Mouse (Mus musculus) neural tube, postnatal 0 days (tissue): ENCODE data around the gene Gm9. TPM values are rescaled to one million over a fixed set of nuclear protein-coding genes. Genes with fewer than 3 reads are reported as not detected.

Experiments used
- polyA plus RNA-seq: library from polyadenylated mRNA; unstranded; fragments of >200 nt; fragmentation: Nextera tagmentation; extraction: Ambion mirVana; gene quantifications from 2 replicates; pipeline ENCODE4 v1.2.1, GENCODE M21; 2015

Gene Gm9
- polyA plus RNA-seq = not detected in 2 replicates

GRCm38 (mm10) chrX:37210941-37211340 is at the start of gene Gm9:
Gm9 (minus strand) TSS chrX:37211041.

GRCm38 (mm10) chrX:37249619-37250018 is 38.8 kb upstream of the Gm9 start, which contains the start of gene Rhox3a:
Rhox3a (plus strand) TSS chrX:37249919.

GRCm38 (mm10) chrX:37244676-37245075 is 33.8 kb upstream of the Gm9 start, which contains the start of gene Rhox2a:
Rhox2a (plus strand) TSS chrX:37244976.

GRCm38 (mm10) chrX:37222158-37222557 is 11.3 kb upstream of the Gm9 start, which contains the start of gene Rhox1:
Rhox1 (minus strand) TSS chrX:37222258.

GRCm38 (mm10) chrX:37191105-37191743 is 19.6 kb downstream of the Gm9 start, which contains the start of the genes Ndufa1 and Rnf113a1:
Ndufa1 (minus strand) TSS chrX:37191163.
Rnf113a1 (plus strand) TSS chrX:37191245.

GRCm38 (mm10) chrX:37168742-37169141 is 42.1 kb downstream of the Gm9 start, which contains the start of gene Akap14:
Akap14 (minus strand) TSS chrX:37168842.

Other genes starting within 250 kb of the Gm9 start
- 52.2 and 57.4 TPM in 2 replicates for gene Sept6, start 219.2 kb downstream of the Gm9 start, polyA plus RNA-seq
- gene Sowahd, start 162.2 kb downstream of the Gm9 start, polyA plus RNA-seq = 0.15 and 0.19 TPM in 2 replicates
- 301 and 383 TPM in 2 replicates for gene Rpl39, start 125.6 kb downstream of the Gm9 start, polyA plus RNA-seq
- 21.3 and 22.5 TPM in 2 replicates for gene Upf3b, start 100.7 kb downstream of the Gm9 start, polyA plus RNA-seq
- gene Nkap, start 84.2 kb downstream of the Gm9 start, polyA plus RNA-seq = 20.4 and 20.7 TPM in 2 replicates
- gene Akap14, start 42.2 kb downstream of the Gm9 start, polyA plus RNA-seq = 0.49 and 0.53 TPM in 2 replicates
- 1,019 and 1,020 TPM in 2 replicates for gene Ndufa1, start 19.9 kb downstream of the Gm9 start, polyA plus RNA-seq
- 29.6 and 30.3 TPM in 2 replicates for gene Rnf113a1, start 19.8 kb downstream of the Gm9 start, polyA plus RNA-seq
- not detected in 2 replicates for gene Rhox1, start 11.2 kb upstream of the Gm9 start, polyA plus RNA-seq
- not detected in 2 replicates for gene Rhox2a, start 33.9 kb upstream of the Gm9 start, polyA plus RNA-seq
- not detected in 2 replicates for gene Rhox3a, start 38.9 kb upstream of the Gm9 start, polyA plus RNA-seq
- gene Rhox4a, start 54.3 kb upstream of the Gm9 start, polyA plus RNA-seq = not detected in 2 replicates
- gene Rhox3a2, start 169.0 kb upstream of the Gm9 start, polyA plus RNA-seq = not detected in 2 replicates
- gene Rhox4a2, start 179.8 kb upstream of the Gm9 start, polyA plus RNA-seq = not detected in 2 replicates
- gene Rhox2b, start 201.0 kb upstream of the Gm9 start, polyA plus RNA-seq = not detected in 2 replicates
- not detected in 2 replicates for gene Rhox4b, start 221.5 kb upstream of the Gm9 start, polyA plus RNA-seq
- not detected in 2 replicates for gene Rhox2c, start 242.6 kb upstream of the Gm9 start, polyA plus RNA-seq
- gene Rhox3c, start 247.5 kb upstream of the Gm9 start, polyA plus RNA-seq = not detected in 2 replicates